Mouse (Mus musculus): ENCODE measurements around the gene Selenop. TPM values are rescaled to one million over a fixed set of nuclear protein-coding genes. Genes with fewer than 3 reads are reported as not detected.

Gene Selenop
- total and polyA plus RNA-seq, 3 experiments: 3.3 to 16.5 (median 7.3) TPM

DNA sequence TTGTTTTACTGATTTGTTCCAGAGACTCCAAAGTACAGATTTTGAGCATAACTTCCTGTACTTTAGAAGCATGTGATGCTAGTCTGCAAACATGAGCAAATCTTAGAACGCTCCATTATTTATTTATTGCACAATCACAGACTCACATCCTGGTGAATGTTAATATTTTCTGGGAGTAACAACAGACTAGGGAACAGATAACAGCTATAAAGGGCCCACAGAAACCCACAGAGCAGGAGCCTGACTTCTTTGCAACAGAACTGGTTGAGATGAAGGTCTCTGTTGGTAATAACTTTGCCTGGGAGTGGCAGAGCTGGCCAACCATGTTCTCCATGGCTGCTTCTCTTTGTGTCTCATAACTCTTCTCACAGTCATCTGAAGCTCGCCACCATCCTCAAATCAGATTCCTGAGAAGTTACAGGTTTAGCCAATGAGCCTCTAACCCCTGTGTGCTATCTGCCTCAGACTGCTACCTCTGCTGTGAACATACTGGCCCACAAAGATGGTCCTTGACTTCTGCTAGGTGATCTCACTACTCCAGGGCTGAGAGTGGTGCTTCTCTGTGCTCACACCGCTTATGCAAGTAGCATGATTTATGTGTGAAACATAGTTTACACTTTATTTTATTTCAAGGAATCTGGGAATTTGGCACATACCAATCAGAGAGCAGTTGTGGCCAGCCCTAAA lies 17.2 kb upstream of the Selenop start:
- Histone ChIP-seq H3K4me1 (ENCODE audit: control insufficient read depth in 1 of 2, insufficient read depth in 2 of 2) (no peaks in the 10 kb centered on the region), H3K27ac (ENCODE audit: insufficient read depth, low read depth) (no peak overlapping the region), H3K9ac (ENCODE audit: insufficient read depth, low read depth) (no peak overlapping the region), H3K36me3 (replicated peaks in 1 of 2; ENCODE audit: control insufficient read depth in 1 of 2, insufficient read depth in 1 of 2, low read length in 1 of 2) (no peaks in the 10 kb centered on the region), H3K4me3 (replicated peaks in 1 of 3; ENCODE audit: low read depth in 2 of 3, low read length in 2 of 3, poor library complexity in 1 of 3) (no peak overlapping the region), H3K79me2 (replicated peaks; ENCODE audit: control insufficient read depth, extremely low read depth, insufficient read depth, poor library complexity, severe bottlenecking) (no peaks in the 10 kb centered on the region), H3K4me2 (ENCODE audit: insufficient read depth, low read depth, poor library complexity, severe bottlenecking) (no peak overlapping the region), H3K9me3 (replicated peaks; ENCODE audit: low read length) (no peaks in the 10 kb centered on the region), H3K27me3 (replicated peaks) (no peaks in the 10 kb centered on the region)
- in situ Hi-C loops (cut with MboI; ENCODE audit: low pct_ligation_motif_present, low pct_unique_long_range_greater_than_20kb, low sequenced_read_pairs): no loop called here
- DNase-seq (ENCODE audit: extremely low read depth): no peak
- dilution Hi-C loops (cut with MboI; ENCODE audit: extremely low pct_ligation_motif_present, extremely low pct_unique_long_range_greater_than_20kb, low sequenced_read_pairs): no loop called here
- TF ChIP-seq RAD21 (IDR thresholded peaks at IDR 0.05; ENCODE audit: low read depth, low read length): no peak
- TF ChIP-seq EP300 (IDR thresholded peaks at IDR 0.05; ENCODE audit: low read length): no peak
- no peak for TF ChIP-seq HCFC1 (IDR thresholded peaks at IDR 0.05; ENCODE audit: low read depth, low read length)
- TF ChIP-seq CTCF (conservative IDR thresholded peaks at IDR 0.05 in 1 of 2, IDR thresholded peaks at IDR 0.05 in 1 of 2; ENCODE audit: low read depth in 2 of 2, low read length in 2 of 2): no peak
- TF ChIP-seq RCOR1 (conservative IDR thresholded peaks at IDR 0.05; ENCODE audit: low read depth, low read length): no peak
- no peak for TF ChIP-seq MAFK (IDR thresholded peaks at IDR 0.05; ENCODE audit: insufficient replicate concordance, low read length)
- no peak for TF ChIP-seq PAX5 (IDR thresholded peaks at IDR 0.05; ENCODE audit: low read length)
- no peak for TF ChIP-seq CHD1 (IDR thresholded peaks at IDR 0.05; ENCODE audit: low read depth, low read length)
- no peak for TF ChIP-seq MAZ (IDR thresholded peaks at IDR 0.05; ENCODE audit: low read depth, low read length)
- TF ChIP-seq UBTF (IDR thresholded peaks at IDR 0.05; ENCODE audit: low read depth, low read length): no peak
- TF ChIP-seq JUND (conservative IDR thresholded peaks at IDR 0.05; ENCODE audit: low read depth, low read length): no peak
- no peak for TF ChIP-seq BHLHE40 (IDR thresholded peaks at IDR 0.05; ENCODE audit: low read depth, low read length)
- TF ChIP-seq ELF1 (IDR thresholded peaks at IDR 0.05; ENCODE audit: low read depth, low read length): no peak

DNA sequence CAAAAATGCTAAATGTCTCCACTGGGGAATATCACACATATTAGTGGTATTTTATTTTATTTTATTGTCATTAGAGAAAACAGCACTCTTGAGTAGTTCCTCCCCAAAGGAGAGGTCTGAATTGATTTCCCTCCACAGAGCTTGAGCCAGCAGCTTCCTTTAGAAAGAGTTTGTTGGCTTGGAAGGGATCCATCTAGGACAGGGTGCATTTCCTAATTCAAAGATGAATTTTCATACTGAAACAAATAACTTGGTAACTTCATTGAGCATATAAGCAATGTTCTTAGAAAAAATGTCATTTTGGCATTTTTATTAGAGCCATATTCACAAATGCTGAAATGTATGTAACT lies 16.7 kb upstream of the Selenop start:
- Histone ChIP-seq H3K9ac (ENCODE audit: insufficient read depth, low read depth) (no peak overlapping the region), H3K27me3 (replicated peaks) (no peaks in the 10 kb centered on the region), H3K4me3 (replicated peaks in 1 of 3; ENCODE audit: low read depth in 2 of 3, low read length in 2 of 3, poor library complexity in 1 of 3) (no peak overlapping the region), H3K4me2 (ENCODE audit: insufficient read depth, low read depth, poor library complexity, severe bottlenecking) (no peak overlapping the region), H3K79me2 (replicated peaks; ENCODE audit: control insufficient read depth, extremely low read depth, insufficient read depth, poor library complexity, severe bottlenecking) (no peaks in the 10 kb centered on the region), H3K27ac (ENCODE audit: insufficient read depth, low read depth) (no peak overlapping the region), H3K4me1 (ENCODE audit: control insufficient read depth in 1 of 2, insufficient read depth in 2 of 2) (no peaks in the 10 kb centered on the region), H3K36me3 (replicated peaks in 1 of 2; ENCODE audit: control insufficient read depth in 1 of 2, insufficient read depth in 1 of 2, low read length in 1 of 2) (no peaks in the 10 kb centered on the region), H3K9me3 (replicated peaks; ENCODE audit: low read length) (no peaks in the 10 kb centered on the region)
- dilution Hi-C loops (cut with MboI; ENCODE audit: extremely low pct_ligation_motif_present, extremely low pct_unique_long_range_greater_than_20kb, low sequenced_read_pairs): no loop called here
- in situ Hi-C loops (cut with MboI; ENCODE audit: low pct_ligation_motif_present, low pct_unique_long_range_greater_than_20kb, low sequenced_read_pairs): no loop called here
- no peak for TF ChIP-seq E2F4 (IDR thresholded peaks at IDR 0.05; ENCODE audit: insufficient replicate concordance, low read depth, low read length)
- no peak for TF ChIP-seq JUN (IDR thresholded peaks at IDR 0.05; ENCODE audit: insufficient read depth, low read depth, low read length)
- no peak for TF ChIP-seq PAX5 (IDR thresholded peaks at IDR 0.05; ENCODE audit: low read length)
- TF ChIP-seq SMC3 (IDR thresholded peaks at IDR 0.05; ENCODE audit: low read depth, low read length): no peak
- TF ChIP-seq BHLHE40 (IDR thresholded peaks at IDR 0.05; ENCODE audit: low read depth, low read length): no peak
- TF ChIP-seq POLR2AphosphoS2 (IDR thresholded peaks at IDR 0.05; ENCODE audit: low read depth, low read length): no peak
- no peak for TF ChIP-seq MAZ (IDR thresholded peaks at IDR 0.05; ENCODE audit: low read depth, low read length)
- TF ChIP-seq USF2 (conservative IDR thresholded peaks at IDR 0.05; ENCODE audit: low read depth, low read length): no peak
- no peak for TF ChIP-seq JUND (conservative IDR thresholded peaks at IDR 0.05; ENCODE audit: low read depth, low read length)
- no peak for TF ChIP-seq GABPA (IDR thresholded peaks at IDR 0.05; ENCODE audit: insufficient replicate concordance, low read depth, low read length)
- TF ChIP-seq USF1 (IDR thresholded peaks at IDR 0.05; ENCODE audit: low read depth, low read length): no peak
- TF ChIP-seq CHD1 (IDR thresholded peaks at IDR 0.05; ENCODE audit: low read depth, low read length): no peak
- no peak for TF ChIP-seq IRF4 (IDR thresholded peaks at IDR 0.05; ENCODE audit: low read depth, low read length)
- TF ChIP-seq MEF2A (IDR thresholded peaks at IDR 0.05; ENCODE audit: borderline replicate concordance, low read depth, low read length): no peak
- TF ChIP-seq KAT2A (IDR thresholded peaks at IDR 0.05; ENCODE audit: insufficient replicate concordance, low read length): no peak
- no peak for TF ChIP-seq HCFC1 (IDR thresholded peaks at IDR 0.05; ENCODE audit: low read depth, low read length)
- TF ChIP-seq TBP (conservative IDR thresholded peaks at IDR 0.05; ENCODE audit: low read depth, low read length): no peak
- TF ChIP-seq RCOR1 (conservative IDR thresholded peaks at IDR 0.05; ENCODE audit: low read depth, low read length): no peak
- no peak for TF ChIP-seq NRF1 (IDR thresholded peaks at IDR 0.05; ENCODE audit: low read depth, low read length)
- TF ChIP-seq MAFK (IDR thresholded peaks at IDR 0.05; ENCODE audit: insufficient replicate concordance, low read length): no peak
- no peak for DNase-seq (ENCODE audit: extremely low read depth)

Measured in CH12.LX (cell line).